Mouse (Mus musculus) testis, postnatal 10 days (tissue): ENCODE data around the gene Tepsin.

Experiments used
- DNase-seq: peaks from one replicate; pipeline ENCODE4 v3.0.0; 2021; ENCODE audit warnings: low spot score

Gene Tepsin

GRCm38 (mm10) chr11:120098588-120099511 is at the start of gene Tepsin, which contains the start of gene Ndufaf8:
Gene Tepsin (minus strand): TSS chr11:120098731.
Gene Ndufaf8 (plus strand): TSS chr11:120098928.
- DNase-seq: peak; percentile 97

- no peak for DNase-seq
Observed at GRCm38 (mm10) chr11:120143708-120144497, 45.4 kb upstream of the Tepsin start.

- no peak for DNase-seq
Observed at GRCm38 (mm10) chr11:120142601-120143051, 44.1 kb upstream of the Tepsin start.

GRCm38 (mm10) chr11:120140255-120140654 is 41.7 kb upstream of the Tepsin start:
- no peak for DNase-seq

- no peak for DNase-seq
Observed at GRCm38 (mm10) chr11:120139309-120139731, 40.8 kb upstream of the Tepsin start.

- DNase-seq: no peak
Observed at GRCm38 (mm10) chr11:120137625-120138004, 39.1 kb upstream of the Tepsin start.

GRCm38 (mm10) chr11:120136796-120137624 is 38.5 kb upstream of the Tepsin start:
- DNase-seq: no peak

- no peak for DNase-seq
Observed at GRCm38 (mm10) chr11:120136195-120136594, 37.7 kb upstream of the Tepsin start.

GRCm38 (mm10) chr11:120134847-120135530 is 36.5 kb upstream of the Tepsin start:
- DNase-seq: no peak

- no peak for DNase-seq
Observed at GRCm38 (mm10) chr11:120134148-120134547, 35.6 kb upstream of the Tepsin start.

- DNase-seq: no peak
Observed at GRCm38 (mm10) chr11:120129281-120129680, 30.8 kb upstream of the Tepsin start.

GRCm38 (mm10) chr11:120126845-120127244 is 28.3 kb upstream of the Tepsin start:
- DNase-seq: no peak

GRCm38 (mm10) chr11:120122126-120122525 is 23.6 kb upstream of the Tepsin start:
- no peak for DNase-seq

- peak; percentile 78 for DNase-seq
Observed at GRCm38 (mm10) chr11:120120642-120121420, 22.3 kb upstream of the Tepsin start.

GRCm38 (mm10) chr11:120119936-120120541 is 21.5 kb upstream of the Tepsin start:
- DNase-seq: no peak

GRCm38 (mm10) chr11:120119108-120119507 is 20.6 kb upstream of the Tepsin start:
- no peak for DNase-seq

GRCm38 (mm10) chr11:120117626-120118025 is 19.1 kb upstream of the Tepsin start:
- DNase-seq: no peak

- DNase-seq: no peak
Observed at GRCm38 (mm10) chr11:120114488-120115215, 16.1 kb upstream of the Tepsin start.

GRCm38 (mm10) chr11:120112136-120112535 is 13.6 kb upstream of the Tepsin start:
- DNase-seq: no peak
